Mouse (Mus musculus) adrenal gland, adult 8-10 months (tissue): ENCODE data around the gene Kif13a. TPM values are rescaled to one million over a fixed set of nuclear protein-coding genes. Genes with fewer than 3 reads are reported as not detected.

Experiments
- DNase-seq: peaks from one replicate; pipeline ENCODE4 v3.0.0; 2022
- total RNA-seq, 4 experiments: library from RNA; stranded (reverse); gene quantifications; 2 replicates each; pipeline ENCODE4 v1.2.4; 2022

The Kif13a gene
- total RNA-seq, 4 experiments from 2014 or later = 39.1 to 46.8 (median 42.3) TPM

GRCm38 (mm10) chr13:46833586-46833985 lies 96.1 kb downstream of the Kif13a start:
- DNase-seq = no peak

GRCm38 (mm10) chr13:46832956-46833355 lies 96.7 kb downstream of the Kif13a start:
- no peak for DNase-seq

GRCm38 (mm10) chr13:46823271-46823670 lies 106.4 kb downstream of the Kif13a start:
- DNase-seq = no peak

- no peak for DNase-seq
Observed at GRCm38 (mm10) chr13:46822200-46822599, 107.5 kb downstream of the Kif13a start.

GRCm38 (mm10) chr13:46819729-46820223 lies 109.9 kb downstream of the Kif13a start:
- DNase-seq = no peak

- DNase-seq = no peak
Observed at GRCm38 (mm10) chr13:46819202-46819728, 110.4 kb downstream of the Kif13a start.

GRCm38 (mm10) chr13:46818374-46818773 lies 111.3 kb downstream of the Kif13a start:
- DNase-seq = no peak

GRCm38 (mm10) chr13:46812648-46813184 lies 117.0 kb downstream of the Kif13a start:
- DNase-seq = peak; percentile 72

- no peak for DNase-seq
Observed at GRCm38 (mm10) chr13:46811696-46812095, 118.0 kb downstream of the Kif13a start.

GRCm38 (mm10) chr13:46810613-46811012 lies 119.1 kb downstream of the Kif13a start:
- DNase-seq = no peak

- peak; percentile 19 for DNase-seq
Observed at GRCm38 (mm10) chr13:46810098-46810497, 119.6 kb downstream of the Kif13a start.

- DNase-seq = no peak
Observed at GRCm38 (mm10) chr13:46807901-46808300, 121.8 kb downstream of the Kif13a start.

GRCm38 (mm10) chr13:46801196-46801595 lies 128.5 kb downstream of the Kif13a start:
- no peak for DNase-seq

- DNase-seq = no peak
Observed at GRCm38 (mm10) chr13:46798156-46798555, 131.5 kb downstream of the Kif13a start.

- no peak for DNase-seq
Observed at GRCm38 (mm10) chr13:46796381-46796780, 133.3 kb downstream of the Kif13a start.

- DNase-seq = no peak
Observed at GRCm38 (mm10) chr13:46793824-46794223, 135.8 kb downstream of the Kif13a start.

- no peak for DNase-seq
Observed at GRCm38 (mm10) chr13:46788452-46788851, 141.2 kb downstream of the Kif13a start.

GRCm38 (mm10) chr13:46786836-46787235 lies 142.8 kb downstream of the Kif13a start:
- DNase-seq = no peak

- no peak for DNase-seq
Observed at GRCm38 (mm10) chr13:46786064-46786561, 143.6 kb downstream of the Kif13a start.

- no peak for DNase-seq
Observed at GRCm38 (mm10) chr13:46780379-46780778, 149.3 kb downstream of the Kif13a start.

- no peak for DNase-seq
Observed at GRCm38 (mm10) chr13:46779831-46780230, 149.8 kb downstream of the Kif13a start.

GRCm38 (mm10) chr13:46777461-46777860 lies 152.2 kb downstream of the Kif13a start:
- DNase-seq = no peak

GRCm38 (mm10) chr13:46776636-46777305 lies 152.9 kb downstream of the Kif13a start:
- no peak for DNase-seq

GRCm38 (mm10) chr13:46774998-46775397 lies 154.7 kb downstream of the Kif13a start:
- no peak for DNase-seq
